Mouse (Mus musculus) ES-Bruce4 (cell line): ENCODE measurements around the gene Ncl. TPM values are rescaled to one million over a fixed set of nuclear protein-coding genes. Genes with fewer than 3 reads are reported as not detected.

ENCODE experiments used
- H3K27ac ChIP-seq: 2 replicates; pipeline ENCODE4 v1.5.1; 2012; ENCODE audit warnings: low read length, inconsistent platforms; ENCODE audit not compliant: insufficient read depth
- H3K27me3 ChIP-seq: 2 replicates; pipeline ENCODE4 v1.6.1; 2012; ENCODE audit warnings: mild to moderate bottlenecking, low read length, inconsistent platforms; ENCODE audit not compliant: control insufficient read depth, poor library complexity, insufficient read depth, severe bottlenecking
- H3K36me3 ChIP-seq: 2 replicates; pipeline ENCODE4 v1.6.1; 2012; ENCODE audit warnings: inconsistent platforms, mild to moderate bottlenecking, low read length, moderate library complexity; ENCODE audit not compliant: control insufficient read depth, poor library complexity, insufficient read depth, severe bottlenecking
- H3K4me1 ChIP-seq: one replicate; pipeline ENCODE4 v1.8.1; 2011; ENCODE audit warnings: low read length; ENCODE audit not compliant: control insufficient read depth, insufficient read depth
- H3K4me3 ChIP-seq: 2 replicates; pipeline ENCODE4 v1.5.1; 2011; ENCODE audit warnings: low read depth, mild to moderate bottlenecking, low read length
- H3K9ac ChIP-seq: 2 replicates; pipeline ENCODE4 v1.6.1; 2012; ENCODE audit warnings: low read depth, mild to moderate bottlenecking, inconsistent platforms; ENCODE audit not compliant: poor library complexity, severe bottlenecking
- H3K9me3 ChIP-seq: replicated peaks from 2 replicates; pipeline ENCODE4 v1.6.1; 2012; ENCODE audit warnings: mild to moderate bottlenecking, low read length, inconsistent platforms; ENCODE audit not compliant: control insufficient read depth, poor library complexity, insufficient read depth, severe bottlenecking
- CTCF ChIP-seq: IDR thresholded peaks from one replicate; pipeline ENCODE4 v1.8.1; 2011; ENCODE audit warnings: low read depth, low read length
- EP300 ChIP-seq: IDR thresholded peaks from 2 replicates; pipeline ENCODE4 v1.6.1; 2011; ENCODE audit warnings: low read depth, low read length; ENCODE audit not compliant: insufficient read depth
- POLR2A ChIP-seq: IDR thresholded peaks from one replicate; pipeline ENCODE4 v1.8.1; 2011; ENCODE audit warnings: low read length; ENCODE audit not compliant: insufficient read depth
- polyA plus RNA-seq: library from polyadenylated mRNA; stranded (reverse); fragments of >200 nt; gene quantifications from 2 replicates; pipeline ENCODE4 v1.2.4, GENCODE M21; 2011; ENCODE audit warnings: low read depth; ENCODE audit not compliant: missing spikeins, insufficient read depth, insufficient read length

Gene Ncl
- polyA plus RNA-seq, 1 experiment, result 1,473 TPM

- Histone ChIP-seq H3K4me1 (peaks cover 13% of the 10 kb centered on the region), H3K27ac (peak overlapping the region; percentile 82), H3K4me3 (peak overlapping the region; percentile 94), H3K9ac (peak overlapping the region; percentile 94), H3K36me3 (peaks cover 19% of the 10 kb centered on the region), H3K27me3 (no peaks in the 10 kb centered on the region), H3K9me3 (no peaks in the 10 kb centered on the region)
- TF ChIP-seq POLR2A (no peak), EP300 (peak; percentile 69), CTCF (no peak)
These were observed 55.9 kb downstream of the Ncl start for GRCm38 (mm10) chr1:86303063-86303872.

- no peaks in the 10 kb centered on the region for H3K27me3 ChIP-seq
- H3K9me3 ChIP-seq, result no peaks in the 10 kb centered on the region
- peaks cover 13% of the 10 kb centered on the region for H3K4me1 ChIP-seq
- H3K27ac ChIP-seq, result peak within 1 kb of the TSS; percentile 82
- TF ChIP-seq EP300 (no peak), POLR2A (no peak), CTCF (no peak)
- peak within 1 kb of the TSS; percentile 94 for H3K4me3 ChIP-seq
- H3K9ac ChIP-seq, result peak within 1 kb of the TSS; percentile 94
- H3K36me3 ChIP-seq, result peaks cover 19% of the 10 kb centered on the region
These were observed 56.7 kb downstream of the Ncl start, which contains the start of gene B3gnt7 for GRCm38 (mm10) chr1:86302532-86302931. Gene B3gnt7, plus strand, starts transcription at chr1:86302832.

- Histone ChIP-seq H3K27me3 (no peaks in the 10 kb centered on the region), H3K9ac (0 out of 2 replicates have a peak overlapping the region, but pooled peaks have one; percentile 51), H3K4me1 (peaks cover 9% of the 10 kb centered on the region), H3K9me3 (no peaks in the 10 kb centered on the region), H3K36me3 (peaks cover 11% of the 10 kb centered on the region), H3K4me3 (no peak overlapping the region), H3K27ac (0 out of 2 replicates have a peak overlapping the region, but pooled peaks have one; percentile 82)
- peak; percentile 74 for TF ChIP-seq EP300
- no peak for TF ChIP-seq POLR2A
- peak; percentile 65 for TF ChIP-seq CTCF
These were observed 57.7 kb downstream of the Ncl start for GRCm38 (mm10) chr1:86301221-86302091.

DNA sequence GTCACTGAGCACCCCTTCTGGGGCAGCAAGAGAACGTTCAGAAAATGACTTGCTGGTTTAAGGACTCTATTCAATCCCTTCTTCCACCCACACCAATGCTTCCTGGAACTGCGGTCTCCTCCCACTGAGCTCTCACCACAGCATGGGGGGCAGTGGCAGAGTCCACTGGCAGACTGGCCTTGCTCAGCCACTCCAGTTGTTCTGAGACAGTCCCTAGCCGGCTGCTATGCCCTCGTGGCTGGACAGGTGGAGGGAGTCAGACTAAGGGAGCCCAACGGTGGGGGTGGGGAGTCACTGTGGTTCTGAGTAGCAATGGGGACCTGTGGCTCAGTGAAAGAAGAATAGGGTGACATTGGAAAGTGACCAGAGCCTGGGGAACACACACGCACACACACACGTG lies 58.5 kb downstream of the Ncl start:
- peaks cover 9% of the 10 kb centered on the region for H3K4me1 ChIP-seq

GRCm38 (mm10) chr1:86300093-86300492 lies 59.1 kb downstream of the Ncl start:
- TF ChIP-seq POLR2A (no peak), CTCF (no peak), EP300 (no peak)
- no peaks in the 10 kb centered on the region; the same call in 1 of the 2 replicates for H3K36me3 ChIP-seq

More for the DNA sequence above, 58.5 kb downstream of the Ncl start:
- H3K4me3 ChIP-seq, result no peak overlapping the region
- H3K36me3 ChIP-seq, result peaks cover 5% of the 10 kb centered on the region
- TF ChIP-seq EP300 (0 out of 2 replicates have a peak, but pooled peaks have one; percentile 5), CTCF (no peak)
- H3K9me3 ChIP-seq, result no peaks in the 10 kb centered on the region
- no peaks in the 10 kb centered on the region for H3K27me3 ChIP-seq
- H3K9ac ChIP-seq, result no peak overlapping the region
- no peak overlapping the region for H3K27ac ChIP-seq

More at GRCm38 (mm10) chr1:86300093-86300492, 59.1 kb downstream of the Ncl start:
- Histone ChIP-seq H3K27me3 (no peaks in the 10 kb centered on the region), H3K27ac (0 out of 2 replicates have a peak overlapping the region, but pooled peaks have one; percentile 10), H3K4me1 (peaks cover 9% of the 10 kb centered on the region), H3K9ac (no peak overlapping the region), H3K4me3 (no peak overlapping the region), H3K9me3 (no peaks in the 10 kb centered on the region)

Other genes with a start within 250 kb of the Ncl start
- not detected in 2 replicates for gene Htr2b, start 247.4 kb downstream of the Ncl start, polyA plus RNA-seq
- gene Gm21972, start 225.8 kb downstream of the Ncl start, polyA plus RNA-seq, result 4.1 TPM in 1 of 2 replicates, not detected in the other
- gene Armc9, start 204.6 kb downstream of the Ncl start, polyA plus RNA-seq, result 13.7 and 15.5 TPM in 2 replicates
- 54.9 and 55.3 TPM in 2 replicates for gene B3gnt7, start 56.6 kb downstream of the Ncl start, polyA plus RNA-seq
- not detected in 2 replicates for gene Nmur1, start 66.8 kb upstream of the Ncl start, polyA plus RNA-seq
- gene Tex44, start 66.9 kb upstream of the Ncl start, polyA plus RNA-seq, result not detected in 2 replicates
- 3,893 and 3,930 TPM in 2 replicates for gene Ptma, start 167.3 kb upstream of the Ncl start, polyA plus RNA-seq
- 23.5 and 30.1 TPM in 2 replicates for gene Pde6d, start 223.2 kb upstream of the Ncl start, polyA plus RNA-seq
- 31.7 and 36.2 TPM in 2 replicates for gene Cops7b, start 223.5 kb upstream of the Ncl start, polyA plus RNA-seq